Mouse (Mus musculus) testis, adult 2 months (tissue): ENCODE results near the gene Dpm3.

Experiments
- CTCF ChIP-seq: fragments of 200-500 bp; IDR thresholded peaks from 2 replicates; pipeline ENCODE4 v1.5.1; 2012; ENCODE audit warnings: low read depth, mild to moderate bottlenecking, inconsistent platforms, low read length, moderate library complexity; ENCODE audit not compliant: control insufficient read depth, insufficient read depth, insufficient replicate concordance
- POLR2A ChIP-seq: fragments of 200-500 bp; IDR thresholded peaks from 2 replicates; pipeline ENCODE4 v1.6.1; 2012; ENCODE audit warnings: low read depth, mild to moderate bottlenecking, inconsistent platforms, low read length, moderate library complexity; ENCODE audit not compliant: control insufficient read depth

- no peak for TF ChIP-seq CTCF
- no peak for TF ChIP-seq POLR2A
Observed at GRCm38 (mm10) chr3:89298908-89299307, 39.8 kb downstream of the Dpm3 start.
